ENCODE assay signal across 31 mouse cellular contexts in genomic region chr3:63350242-63350641, GRCm38 (mm10).
"Had no signal": no experiment of that assay in that cellular context is flagged by ENCODE, and none has a peak within 500 bp of the region (broad histone marks: within the 10 kb centered on the region; RNA-seq: fewer than 3 reads in every experiment).

No protein-coding gene starts in this region.

- H3K4me1 ChIP-seq: limb, embryonic 10.5 days; limb, embryonic 12.5 days; liver, embryonic 12.5 days; liver, embryonic 13.5 days; liver, embryonic 15.5 days; lung, embryonic 15.5 days; megakaryocyte, embryonic 14.5 days; midbrain, embryonic 10.5 days; midbrain, embryonic 12.5 days; midbrain, embryonic 13.5 days; midbrain, embryonic 15.5 days had no signal

- H3K27ac ChIP-seq: limb, embryonic 10.5 days; limb, embryonic 12.5 days; limb, embryonic 13.5 days; limb, embryonic 15.5 days; liver, embryonic 12.5 days; liver, embryonic 13.5 days; liver, embryonic 14.5 days; liver, embryonic 15.5 days; lung, embryonic 15.5 days; macrophage; midbrain, embryonic 10.5 days; midbrain, embryonic 12.5 days; midbrain, embryonic 13.5 days; midbrain, embryonic 15.5 days had no signal

- H3K27me3 ChIP-seq: limb, embryonic 12.5 days; limb, embryonic 13.5 days; limb, embryonic 15.5 days; liver, embryonic 12.5 days; liver, embryonic 13.5 days; liver, embryonic 15.5 days; lung, embryonic 15.5 days; megakaryocyte, embryonic 14.5 days; midbrain, embryonic 12.5 days; midbrain, embryonic 13.5 days; midbrain, embryonic 15.5 days had no signal

- H3K9me3 ChIP-seq: limb, embryonic 10.5 days; limb, embryonic 12.5 days; limb, embryonic 13.5 days; limb, embryonic 15.5 days; liver, embryonic 12.5 days; liver, embryonic 13.5 days; liver, embryonic 15.5 days; lung, embryonic 15.5 days; midbrain, embryonic 10.5 days; midbrain, embryonic 12.5 days; midbrain, embryonic 13.5 days; midbrain, embryonic 15.5 days had no signal

- H3K4me2 ChIP-seq: limb, embryonic 12.5 days; limb, embryonic 13.5 days; limb, embryonic 15.5 days; liver, embryonic 11.5 days; liver, embryonic 12.5 days; liver, embryonic 13.5 days; liver, embryonic 15.5 days; lung, embryonic 14.5 days; lung, embryonic 15.5 days; midbrain, embryonic 11.5 days; midbrain, embryonic 12.5 days; midbrain, embryonic 13.5 days; midbrain, embryonic 15.5 days had no signal

- H3K4me3 ChIP-seq: limb, embryonic 10.5 days; limb, embryonic 12.5 days; limb, embryonic 13.5 days; limb, embryonic 15.5 days; liver, embryonic 12.5 days; liver, embryonic 13.5 days; liver, embryonic 15.5 days; lung, embryonic 15.5 days; megakaryocyte, embryonic 14.5 days; midbrain, embryonic 10.5 days; midbrain, embryonic 12.5 days; midbrain, embryonic 13.5 days; midbrain, embryonic 15.5 days; myocyte had no signal

- DNase-seq: left cerebral cortex, postnatal 4 days; liver; liver, embryonic 13.5 days; liver, postnatal 0 days; lung, adult 18-20 months; lung, adult 2 months; lung, embryonic 14.5 days; lung, postnatal 10 days; lung, postnatal 14 days; lung, postnatal 36 days; lung, postnatal 4 days; midbrain, embryonic 14.5 days had no signal

- H3K9ac ChIP-seq: limb, embryonic 12.5 days; limb, embryonic 13.5 days; limb, embryonic 15.5 days; liver, embryonic 12.5 days; liver, embryonic 13.5 days; liver, embryonic 14.5 days; liver, embryonic 15.5 days; liver, postnatal 0 days; lung, embryonic 14.5 days; lung, embryonic 15.5 days; midbrain, embryonic 12.5 days; midbrain, embryonic 13.5 days; midbrain, embryonic 15.5 days had no signal

- H3K36me3 ChIP-seq: limb, embryonic 10.5 days; liver, embryonic 12.5 days; liver, embryonic 13.5 days; liver, embryonic 15.5 days; lung, embryonic 15.5 days; midbrain, embryonic 10.5 days; midbrain, embryonic 12.5 days; midbrain, embryonic 13.5 days; midbrain, embryonic 15.5 days had no signal

- ATAC-seq: liver, embryonic 12.5 days; liver, postnatal 0 days; lung, postnatal 0 days; midbrain, embryonic 13.5 days; midbrain, embryonic 15.5 days; midbrain, embryonic 16.5 days had no signal
